Mouse (Mus musculus): Measurements from ENCODE around the gene Cyp26a1.

Gene Cyp26a1

DNA sequence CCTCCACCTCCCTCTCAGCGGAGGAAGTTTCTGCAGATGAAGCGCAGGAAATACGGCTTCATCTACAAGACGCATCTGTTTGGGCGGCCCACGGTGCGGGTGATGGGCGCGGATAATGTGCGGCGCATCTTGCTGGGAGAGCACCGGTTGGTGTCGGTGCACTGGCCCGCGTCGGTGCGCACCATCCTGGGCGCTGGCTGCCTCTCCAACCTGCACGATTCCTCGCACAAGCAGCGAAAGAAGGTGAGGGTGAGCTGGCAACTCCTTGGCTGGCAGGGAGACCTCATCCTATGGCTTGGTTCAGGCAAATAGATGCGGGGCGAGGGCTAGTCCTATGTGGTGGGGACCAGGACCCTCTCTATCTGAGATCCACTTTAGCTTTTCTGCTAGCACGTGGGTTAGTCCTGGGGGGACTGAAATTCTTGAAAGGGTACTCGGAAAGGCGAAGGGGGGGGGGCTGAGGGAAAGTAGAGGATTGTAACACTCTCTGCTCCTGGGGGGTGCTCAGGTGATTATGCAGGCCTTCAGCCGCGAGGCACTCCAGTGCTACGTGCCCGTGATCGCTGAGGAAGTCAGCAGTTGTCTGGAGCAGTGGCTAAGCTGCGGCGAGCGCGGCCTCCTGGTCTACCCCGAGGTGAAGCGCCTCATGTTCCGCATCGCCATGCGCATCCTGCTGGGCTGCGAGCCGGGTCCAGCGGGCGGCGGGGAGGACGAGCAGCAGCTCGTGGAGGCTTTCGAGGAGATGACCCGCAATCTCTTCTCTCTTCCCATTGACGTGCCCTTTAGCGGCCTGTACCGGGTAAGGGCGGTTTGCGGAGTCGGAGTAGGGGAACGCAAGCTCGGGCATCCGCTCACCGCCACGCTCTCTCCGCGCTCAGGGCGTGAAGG lies 919 bp downstream of the Cyp26a1 start:
- no peak for DNase-seq (ENCODE audit: low spot score in 2 of 2)

DNA sequence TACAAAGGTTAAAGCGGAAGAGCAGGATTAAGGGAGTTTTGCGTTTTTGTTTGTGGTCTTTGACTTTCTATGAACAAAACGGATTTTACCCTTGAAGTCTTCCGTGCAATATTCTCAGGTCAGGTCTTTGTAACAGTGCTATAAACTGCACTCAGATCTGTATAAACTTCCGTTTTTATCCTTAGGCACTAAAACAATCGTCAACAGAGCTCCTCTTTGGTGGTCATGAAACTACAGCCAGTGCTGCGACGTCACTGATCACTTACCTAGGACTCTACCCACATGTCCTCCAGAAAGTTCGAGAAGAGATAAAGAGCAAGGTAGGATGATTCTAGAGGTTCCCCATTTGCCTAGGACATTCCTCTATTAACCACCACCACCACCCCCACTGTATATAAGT lies 2.1 kb downstream of the Cyp26a1 start:
- DNase-seq (ENCODE audit: low spot score in 2 of 2): no peak

DNA sequence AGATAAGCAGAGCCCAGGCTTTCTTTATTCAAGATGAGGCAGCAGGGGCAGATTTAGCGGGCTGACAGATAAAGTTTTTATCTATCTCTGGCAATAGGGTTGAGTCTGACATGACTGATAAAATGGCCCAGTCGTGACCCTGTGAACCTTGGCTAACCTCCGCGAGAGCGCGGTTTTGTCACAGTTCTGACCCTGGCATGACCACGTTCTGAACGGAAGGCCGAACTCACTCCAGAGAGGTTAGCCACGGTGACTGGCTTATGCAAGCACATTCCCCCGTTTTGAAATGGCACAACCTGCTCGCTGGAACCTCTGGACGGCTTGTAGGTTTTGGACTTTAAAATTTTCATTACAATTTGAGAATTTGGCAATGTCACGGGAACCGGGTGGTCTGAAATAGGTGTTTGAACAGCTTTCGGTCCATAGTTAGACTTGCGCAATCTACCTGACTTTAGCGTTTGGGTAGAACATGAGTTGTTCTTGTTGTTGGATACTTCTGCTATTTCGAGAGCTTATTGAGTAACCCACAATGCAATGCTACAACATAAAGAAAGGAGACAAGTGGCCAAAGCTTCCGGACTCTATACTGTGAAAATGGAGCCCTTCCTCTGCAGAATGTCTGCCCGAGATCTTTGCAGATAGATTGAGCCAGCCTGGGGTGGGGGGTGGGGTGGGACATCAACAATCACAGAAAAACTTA lies 4.9 kb downstream of the Cyp26a1 start:
- no peak for DNase-seq (ENCODE audit: low spot score in 2 of 2)

DNA sequence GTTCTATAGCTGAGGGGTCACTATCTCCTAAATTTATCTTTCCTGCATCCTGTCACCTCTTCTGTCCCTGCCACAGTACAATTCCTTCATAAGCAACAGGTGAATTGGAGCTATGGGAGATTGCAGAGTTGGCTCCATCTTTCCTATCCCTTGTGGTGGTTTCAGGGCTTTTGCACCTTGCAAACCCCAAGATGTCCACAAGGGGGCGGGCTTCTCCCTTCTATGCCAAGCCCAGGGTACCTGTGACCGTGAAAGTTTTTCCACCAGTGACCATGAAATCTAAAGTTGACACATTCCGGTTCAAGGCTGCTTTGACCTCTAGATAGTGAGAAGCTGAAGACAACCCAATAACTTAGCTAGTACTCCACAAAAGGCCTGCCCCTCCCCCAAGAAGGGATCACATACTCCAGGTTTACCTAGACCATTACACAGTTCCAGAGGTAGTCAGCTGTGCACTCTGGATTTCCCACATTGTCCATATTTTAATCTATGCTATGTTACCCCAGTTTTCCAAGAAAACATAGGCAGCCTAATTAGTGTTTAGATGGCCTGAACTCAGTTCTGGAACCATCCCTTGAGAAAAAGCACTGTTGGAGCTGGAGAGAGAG lies 6.4 kb downstream of the Cyp26a1 start:
- peak in 1 of 2 experiments; percentile 62 for DNase-seq (ENCODE audit: low spot score in 2 of 2)

GRCm38 (mm10) chr19:37705722-37706121 lies 8.1 kb downstream of the Cyp26a1 start:
- no peak for DNase-seq (ENCODE audit: low spot score in 2 of 2)

GRCm38 (mm10) chr19:37714681-37715080 lies 17.1 kb downstream of the Cyp26a1 start:
- DNase-seq (ENCODE audit: low spot score in 2 of 2): no peak

- DNase-seq (ENCODE audit: low spot score in 2 of 2): no peak
Measured at GRCm38 (mm10) chr19:37715980-37716379, 18.4 kb downstream of the Cyp26a1 start.

GRCm38 (mm10) chr19:37716524-37717175 lies 19.1 kb downstream of the Cyp26a1 start:
- DNase-seq (ENCODE audit: low spot score in 2 of 2): no peak

- no peak for DNase-seq (ENCODE audit: low spot score in 2 of 2)
Measured at GRCm38 (mm10) chr19:37719166-37719565, 21.6 kb downstream of the Cyp26a1 start.

DNA sequence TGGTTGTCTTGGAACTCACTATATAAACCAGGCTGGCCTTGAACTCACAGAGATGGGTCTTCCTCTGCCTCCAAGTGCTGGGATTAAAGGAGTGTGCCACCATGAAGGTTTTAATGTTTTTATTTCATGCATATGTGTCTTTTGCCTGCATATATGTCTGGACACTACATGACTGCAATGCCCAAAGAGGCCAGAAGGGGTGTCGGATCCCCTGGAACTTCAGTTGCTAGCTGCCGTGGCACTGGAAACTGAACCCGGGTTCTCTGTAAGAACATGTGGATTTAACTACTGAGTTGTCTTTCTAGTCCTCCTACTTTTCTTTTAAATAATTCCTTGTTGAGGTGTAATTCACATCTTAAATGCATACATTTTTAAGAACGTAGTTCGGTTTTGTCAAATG lies 27.0 kb downstream of the Cyp26a1 start:
- DNase-seq (ENCODE audit: low spot score in 2 of 2): no peak

DNA sequence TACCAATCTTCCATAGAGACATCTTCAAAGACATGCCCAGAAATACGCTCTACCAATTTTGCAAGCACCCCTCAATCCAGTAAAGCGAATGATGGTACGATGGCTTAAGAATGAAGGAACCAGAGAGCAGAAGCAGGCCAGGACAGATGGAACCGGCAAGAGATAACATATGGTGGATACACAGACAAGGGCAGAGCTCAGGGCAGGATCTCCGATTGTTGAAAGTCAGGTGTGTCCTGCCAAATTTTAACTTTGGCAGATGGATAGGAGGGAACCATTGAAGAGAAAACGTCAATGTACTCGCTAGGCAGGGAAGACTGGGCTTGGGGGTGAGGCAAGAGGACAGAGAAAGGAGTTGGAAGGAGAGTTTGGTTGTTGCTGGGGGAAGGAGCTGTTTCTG lies 29.0 kb downstream of the Cyp26a1 start:
- no peak for DNase-seq (ENCODE audit: low spot score in 2 of 2)

DNA sequence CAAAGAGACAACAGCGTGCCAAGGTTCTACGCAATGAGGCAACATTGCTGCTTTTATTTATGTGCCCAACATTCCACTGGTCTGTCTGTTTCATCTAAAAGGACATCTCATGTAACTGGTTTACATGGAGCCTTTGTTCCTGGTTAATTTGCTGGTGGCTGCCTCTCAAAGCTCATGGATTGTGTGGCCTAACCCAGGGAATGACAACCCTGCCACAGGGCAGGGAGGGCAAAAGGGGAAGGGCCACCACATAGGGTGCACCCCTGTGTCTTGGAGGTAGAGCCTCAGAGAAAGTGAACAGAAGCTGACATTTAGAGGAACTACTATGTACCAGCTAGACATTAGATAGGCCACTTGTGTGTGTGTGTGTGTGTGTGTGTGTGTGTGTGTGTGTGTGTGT lies 29.8 kb downstream of the Cyp26a1 start:
- no peak for DNase-seq (ENCODE audit: low spot score in 2 of 2)

DNA sequence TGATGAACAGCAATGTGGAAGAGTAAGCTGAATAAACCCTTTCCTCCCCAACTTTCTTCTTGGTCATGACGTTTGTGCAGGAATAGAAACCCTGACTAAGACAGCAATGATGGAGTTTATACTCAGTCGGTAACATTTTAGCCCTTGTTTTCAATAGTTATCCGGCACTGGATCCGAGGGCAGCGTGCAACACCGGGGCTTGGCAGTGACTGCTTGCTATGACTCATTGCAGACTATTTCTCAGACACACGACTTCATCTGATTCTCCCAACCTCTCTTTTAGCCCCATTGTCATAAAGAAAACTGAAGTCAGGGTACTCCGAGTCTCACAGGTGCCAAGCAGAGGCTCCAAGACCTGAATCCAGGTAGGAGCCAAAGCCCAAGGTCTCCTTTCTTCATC lies 37.8 kb downstream of the Cyp26a1 start:
- no peak for DNase-seq (ENCODE audit: low spot score in 2 of 2)

- no peak for DNase-seq (ENCODE audit: low spot score in 2 of 2)
Measured at GRCm38 (mm10) chr19:37738575-37738974, 41.0 kb downstream of the Cyp26a1 start.

DNA sequence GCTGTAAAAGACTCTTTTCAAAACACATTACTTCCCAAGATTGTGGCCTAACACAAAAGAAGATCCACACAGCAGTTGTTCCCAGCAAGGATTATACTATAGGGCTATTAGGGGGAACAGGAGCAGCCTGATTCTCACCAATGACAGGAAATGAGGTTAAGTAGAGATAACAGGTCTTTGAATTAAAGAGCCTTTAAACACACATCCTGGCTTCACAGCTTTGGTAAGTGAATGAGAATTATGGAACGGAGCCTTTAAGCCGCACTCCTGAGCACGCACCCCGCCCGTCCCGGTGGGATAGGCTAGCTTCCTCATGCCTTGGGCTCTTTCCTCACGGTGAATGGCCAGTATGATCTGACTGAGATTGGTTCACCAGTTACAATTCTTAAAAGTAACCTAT lies 42.4 kb downstream of the Cyp26a1 start:
- no peak for DNase-seq (ENCODE audit: low spot score in 2 of 2)

Data from left cerebral cortex, adult 9 months (tissue).